Mouse (Mus musculus): ENCODE results near the gene Kif6. TPM values are rescaled to one million over a fixed set of nuclear protein-coding genes. Genes with fewer than 3 reads are reported as not detected.

Gene Kif6
- total and polyA plus RNA-seq, 3 experiments, result 0.11 TPM; not detected in 2

DNA sequence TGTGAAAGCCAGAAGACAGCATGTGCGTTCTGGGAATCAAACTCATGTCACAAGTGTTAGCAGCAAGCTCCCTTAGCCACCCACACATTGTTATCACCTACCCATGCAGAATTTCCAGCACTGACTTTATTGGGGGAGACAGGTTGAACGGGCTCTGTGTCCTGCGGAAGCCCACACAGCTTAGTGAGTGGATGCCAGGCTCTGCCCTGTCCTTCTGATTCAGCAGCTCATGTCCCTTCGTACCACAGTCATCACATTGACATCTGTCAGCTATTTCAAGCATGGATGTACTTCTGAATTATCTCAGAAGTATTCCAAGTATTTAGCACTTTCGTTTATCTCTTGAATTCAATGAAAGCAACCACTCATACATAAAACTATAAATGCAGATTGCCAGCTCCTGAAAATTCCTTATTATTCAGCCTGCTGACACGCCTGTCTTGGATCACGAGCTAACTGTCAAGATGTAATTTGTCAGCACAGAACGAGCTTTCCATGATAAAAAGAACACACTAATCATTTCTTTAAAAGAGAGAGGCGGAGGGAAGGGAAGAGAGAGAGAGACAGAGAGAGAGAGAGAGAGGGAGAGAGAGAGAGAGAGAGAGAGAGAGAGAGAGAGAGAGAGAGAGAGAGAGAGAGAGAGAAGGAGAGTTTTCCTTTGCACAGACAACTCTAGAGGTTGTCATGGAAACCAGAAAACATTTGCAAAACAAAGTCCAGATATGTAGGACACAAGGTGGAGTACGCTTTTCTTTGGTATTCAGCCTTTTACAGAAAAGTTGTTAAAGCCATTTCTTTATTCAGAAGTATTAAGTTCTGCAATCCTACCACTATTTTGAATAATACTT lies 75.9 kb downstream of the Kif6 start:
- TF ChIP-seq GATA2 (IDR thresholded peaks at IDR 0.05; ENCODE audit: borderline replicate concordance, low read depth, low read length), result no peak
- no peak for TF ChIP-seq TAL1 (conservative IDR thresholded peaks at IDR 0.05; ENCODE audit: low read depth, low read length)
- TF ChIP-seq POLR2AphosphoS5 (IDR thresholded peaks at IDR 0.05; ENCODE audit: insufficient replicate concordance, low read depth, low read length), result no peak
- no peak for TF ChIP-seq GATA1 (IDR thresholded peaks at IDR 0.05; ENCODE audit: borderline replicate concordance, low read length)
- no peak for TF ChIP-seq CTCF (IDR thresholded peaks at IDR 0.05; ENCODE audit: low read depth, low read length)
- no peak overlapping the region for H3K4me3 ChIP-seq (ENCODE audit: low read depth, low read length)
- no peak for ATAC-seq (ENCODE audit: extremely low read depth, insufficient number of reproducible peaks, low FRiP score, poor library complexity, severe bottlenecking)
- no peaks in the 10 kb centered on the region for H3K4me1 ChIP-seq (ENCODE audit: insufficient read depth, low read depth, low read length)
- H3K36me3 ChIP-seq (replicated peaks), result no peaks in the 10 kb centered on the region
- DNase-seq (ENCODE audit: low spot score), result no peak
- H3K9me3 ChIP-seq (replicated peaks), result peaks cover 52% of the 10 kb centered on the region
- no peaks in the 10 kb centered on the region for H3K27me3 ChIP-seq (ENCODE audit: insufficient read depth, low read length)

DNA sequence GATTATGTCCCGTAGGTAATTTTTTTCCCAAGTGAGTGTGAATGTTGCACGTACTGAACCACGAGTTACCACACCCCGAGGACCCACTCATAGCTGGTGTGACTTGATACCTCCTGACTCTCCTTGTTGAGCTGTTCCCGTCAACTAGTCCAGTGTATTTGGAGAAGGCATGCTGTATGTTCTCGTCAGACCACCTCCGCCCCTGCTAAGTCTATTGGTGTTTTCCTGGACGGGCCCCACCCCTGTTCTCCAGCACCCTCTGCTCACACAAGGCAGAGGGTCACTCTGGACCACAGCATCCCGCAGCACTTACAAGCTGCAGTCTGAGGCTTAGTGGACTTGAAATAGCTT lies 76.5 kb downstream of the Kif6 start:
- DNase-seq (ENCODE audit: low spot score) (no peak), ATAC-seq (ENCODE audit: extremely low read depth, insufficient number of reproducible peaks, low FRiP score, poor library complexity, severe bottlenecking) (no peak)
- H3K9me3 ChIP-seq (replicated peaks), result peaks cover 55% of the 10 kb centered on the region
- TF ChIP-seq POLR2AphosphoS5 (IDR thresholded peaks at IDR 0.05; ENCODE audit: insufficient replicate concordance, low read depth, low read length), result no peak
- no peak for TF ChIP-seq GATA1 (IDR thresholded peaks at IDR 0.05; ENCODE audit: borderline replicate concordance, low read length)
- no peak for TF ChIP-seq GATA2 (IDR thresholded peaks at IDR 0.05; ENCODE audit: borderline replicate concordance, low read depth, low read length)
- TF ChIP-seq CTCF (IDR thresholded peaks at IDR 0.05; ENCODE audit: low read depth, low read length), result no peak
- no peak for TF ChIP-seq TAL1 (conservative IDR thresholded peaks at IDR 0.05; ENCODE audit: low read depth, low read length)
- H3K4me1 ChIP-seq (ENCODE audit: insufficient read depth, low read depth, low read length), result no peaks in the 10 kb centered on the region
- no peaks in the 10 kb centered on the region for H3K27me3 ChIP-seq (ENCODE audit: insufficient read depth, low read length)
- H3K36me3 ChIP-seq (replicated peaks), result no peaks in the 10 kb centered on the region
- H3K4me3 ChIP-seq (ENCODE audit: low read depth, low read length), result no peak overlapping the region

DNA sequence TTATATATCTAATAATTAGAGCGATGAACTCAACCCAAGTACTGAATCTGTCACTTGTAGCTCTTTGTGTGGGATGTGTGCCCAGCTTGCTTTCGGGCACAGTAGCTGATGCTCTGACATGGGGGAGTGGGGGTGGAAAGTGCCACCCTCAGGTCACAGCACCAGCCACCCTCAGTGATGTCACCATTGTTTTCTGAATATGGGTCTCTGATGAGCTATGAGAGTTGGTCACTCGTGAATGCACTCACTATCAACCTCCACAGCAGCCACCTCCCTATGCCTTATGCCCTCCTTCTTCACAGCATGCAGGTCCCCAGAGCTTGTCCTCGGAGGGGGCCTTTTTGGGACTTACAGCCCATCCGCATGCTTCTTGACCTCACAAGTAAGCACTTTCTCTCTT lies 78.3 kb downstream of the Kif6 start:
- Histone ChIP-seq H3K27me3 (ENCODE audit: insufficient read depth, low read length) (no peaks in the 10 kb centered on the region), H3K36me3 (replicated peaks) (no peaks in the 10 kb centered on the region), H3K4me1 (ENCODE audit: insufficient read depth, low read depth, low read length) (no peaks in the 10 kb centered on the region), H3K9me3 (replicated peaks) (peaks cover 55% of the 10 kb centered on the region), H3K4me3 (ENCODE audit: low read depth, low read length) (no peak overlapping the region)
- ATAC-seq (ENCODE audit: extremely low read depth, insufficient number of reproducible peaks, low FRiP score, poor library complexity, severe bottlenecking) (no peak), DNase-seq (ENCODE audit: low spot score) (no peak)
- no peak for TF ChIP-seq TAL1 (conservative IDR thresholded peaks at IDR 0.05; ENCODE audit: low read depth, low read length)
- no peak for TF ChIP-seq POLR2AphosphoS5 (IDR thresholded peaks at IDR 0.05; ENCODE audit: insufficient replicate concordance, low read depth, low read length)
- no peak for TF ChIP-seq CTCF (IDR thresholded peaks at IDR 0.05; ENCODE audit: low read depth, low read length)
- TF ChIP-seq GATA1 (IDR thresholded peaks at IDR 0.05; ENCODE audit: borderline replicate concordance, low read length), result no peak
- no peak for TF ChIP-seq GATA2 (IDR thresholded peaks at IDR 0.05; ENCODE audit: borderline replicate concordance, low read depth, low read length)

DNA sequence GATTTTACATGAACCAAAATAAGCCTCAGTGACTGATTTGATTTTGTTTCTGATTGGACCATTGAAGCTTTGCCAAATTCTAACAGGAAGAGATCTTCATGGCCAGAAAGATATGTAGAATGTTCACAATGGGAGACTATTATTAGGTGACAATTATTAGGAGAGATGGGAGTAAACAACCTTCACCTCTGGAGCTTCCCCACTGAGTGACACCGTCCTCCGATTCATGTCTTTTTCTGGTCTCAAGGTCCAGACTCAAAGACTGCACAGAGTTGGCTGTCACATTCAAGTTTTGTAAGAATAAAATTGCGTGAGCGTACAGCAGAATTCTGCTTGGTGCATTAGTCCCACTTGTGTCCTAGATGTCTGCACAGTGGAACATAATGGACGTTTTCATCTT lies 82.3 kb downstream of the Kif6 start:
- TF ChIP-seq CTCF (IDR thresholded peaks at IDR 0.05; ENCODE audit: low read depth, low read length) (no peak), POLR2AphosphoS5 (IDR thresholded peaks at IDR 0.05; ENCODE audit: insufficient replicate concordance, low read depth, low read length) (no peak), GATA2 (IDR thresholded peaks at IDR 0.05; ENCODE audit: borderline replicate concordance, low read depth, low read length) (no peak), GATA1 (IDR thresholded peaks at IDR 0.05; ENCODE audit: borderline replicate concordance, low read length) (no peak), TAL1 (conservative IDR thresholded peaks at IDR 0.05; ENCODE audit: low read depth, low read length) (no peak)
- ATAC-seq (ENCODE audit: extremely low read depth, insufficient number of reproducible peaks, low FRiP score, poor library complexity, severe bottlenecking), result no peak
- no peaks in the 10 kb centered on the region for H3K36me3 ChIP-seq (replicated peaks)
- no peak for DNase-seq (ENCODE audit: low spot score)
- H3K4me3 ChIP-seq (ENCODE audit: low read depth, low read length), result no peak overlapping the region
- no peaks in the 10 kb centered on the region for H3K27me3 ChIP-seq (ENCODE audit: insufficient read depth, low read length)
- no peaks in the 10 kb centered on the region for H3K4me1 ChIP-seq (ENCODE audit: insufficient read depth, low read depth, low read length)
- peaks cover 58% of the 10 kb centered on the region for H3K9me3 ChIP-seq (replicated peaks)

DNA sequence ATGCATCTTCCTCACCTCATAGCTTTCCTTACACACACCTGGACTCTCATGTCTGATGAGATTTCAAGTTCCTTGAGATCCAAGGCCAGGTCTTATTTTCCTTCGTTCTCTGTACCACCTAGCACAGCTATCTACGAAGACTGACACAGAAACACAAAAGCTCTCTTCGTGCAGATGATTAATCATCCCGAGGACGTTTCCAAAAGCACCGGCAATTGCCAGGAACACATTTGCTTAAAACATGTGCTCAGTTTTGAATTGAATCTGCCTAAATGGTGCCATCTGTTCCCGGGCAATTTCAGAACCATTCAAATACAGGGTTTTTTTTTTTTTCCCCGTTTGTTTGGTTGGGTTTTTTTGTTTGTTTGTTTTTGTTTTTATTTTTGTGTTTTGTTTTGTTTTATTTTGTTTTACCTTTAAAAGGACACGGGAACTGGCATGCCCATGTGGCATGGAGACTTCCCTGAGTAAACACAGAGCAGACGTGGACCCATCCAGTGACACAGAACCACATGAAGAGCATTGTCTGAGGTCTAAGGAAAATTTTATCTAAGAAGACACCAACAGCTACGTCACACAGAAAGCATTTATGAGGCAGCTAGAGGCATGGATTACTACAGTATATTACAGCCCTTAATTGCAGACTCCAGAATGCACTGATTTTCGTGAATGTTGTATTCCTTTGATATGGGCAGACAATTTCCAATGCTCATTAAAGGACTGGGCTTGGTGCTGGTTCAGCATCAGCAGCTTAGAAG lies 88.7 kb downstream of the Kif6 start:
- Histone ChIP-seq H3K9me3 (replicated peaks) (peaks cover 64% of the 10 kb centered on the region), H3K36me3 (replicated peaks) (no peaks in the 10 kb centered on the region), H3K4me1 (ENCODE audit: insufficient read depth, low read depth, low read length) (no peaks in the 10 kb centered on the region), H3K27me3 (ENCODE audit: insufficient read depth, low read length) (no peaks in the 10 kb centered on the region), H3K4me3 (ENCODE audit: low read depth, low read length) (no peak overlapping the region)
- DNase-seq (ENCODE audit: low spot score) (no peak), ATAC-seq (ENCODE audit: extremely low read depth, insufficient number of reproducible peaks, low FRiP score, poor library complexity, severe bottlenecking) (no peak)
- no peak for TF ChIP-seq GATA2 (IDR thresholded peaks at IDR 0.05; ENCODE audit: borderline replicate concordance, low read depth, low read length)
- TF ChIP-seq POLR2AphosphoS5 (IDR thresholded peaks at IDR 0.05; ENCODE audit: insufficient replicate concordance, low read depth, low read length), result no peak
- TF ChIP-seq TAL1 (conservative IDR thresholded peaks at IDR 0.05; ENCODE audit: low read depth, low read length), result no peak
- no peak for TF ChIP-seq GATA1 (IDR thresholded peaks at IDR 0.05; ENCODE audit: borderline replicate concordance, low read length)
- no peak for TF ChIP-seq CTCF (IDR thresholded peaks at IDR 0.05; ENCODE audit: low read depth, low read length)

DNA sequence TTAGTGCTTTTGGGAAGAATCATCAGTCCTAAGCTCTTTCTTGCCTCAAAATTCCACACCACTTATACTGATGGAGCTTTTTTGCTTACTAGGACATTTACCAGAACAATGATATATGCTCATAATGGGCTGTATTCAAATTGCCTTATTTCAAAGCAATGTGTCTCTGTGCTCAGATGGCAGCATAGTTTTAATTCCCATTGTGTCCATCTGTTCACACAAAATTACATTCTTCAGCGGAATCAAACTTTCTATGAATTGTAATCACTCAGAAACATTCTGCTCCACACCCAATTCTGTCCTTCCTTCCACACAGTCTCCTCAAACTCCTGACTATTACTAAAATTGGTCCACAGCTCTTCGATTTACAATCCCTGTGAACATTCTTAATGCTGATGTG lies 94.3 kb downstream of the Kif6 start:
- Histone ChIP-seq H3K4me1 (ENCODE audit: insufficient read depth, low read depth, low read length) (no peaks in the 10 kb centered on the region), H3K27me3 (ENCODE audit: insufficient read depth, low read length) (no peaks in the 10 kb centered on the region), H3K9me3 (replicated peaks) (peaks cover 65% of the 10 kb centered on the region), H3K36me3 (replicated peaks) (no peaks in the 10 kb centered on the region), H3K4me3 (ENCODE audit: low read depth, low read length) (no peak overlapping the region)
- TF ChIP-seq GATA1 (IDR thresholded peaks at IDR 0.05; ENCODE audit: borderline replicate concordance, low read length) (no peak), CTCF (IDR thresholded peaks at IDR 0.05; ENCODE audit: low read depth, low read length) (no peak), POLR2AphosphoS5 (IDR thresholded peaks at IDR 0.05; ENCODE audit: insufficient replicate concordance, low read depth, low read length) (no peak), TAL1 (conservative IDR thresholded peaks at IDR 0.05; ENCODE audit: low read depth, low read length) (no peak), GATA2 (IDR thresholded peaks at IDR 0.05; ENCODE audit: borderline replicate concordance, low read depth, low read length) (no peak)
- ATAC-seq (ENCODE audit: extremely low read depth, insufficient number of reproducible peaks, low FRiP score, poor library complexity, severe bottlenecking) (no peak), DNase-seq (ENCODE audit: low spot score) (no peak)
